Mouse (Mus musculus) limb, embryonic 13.5 days (tissue): ENCODE results near the gene Cacnb2. TPM values are rescaled to one million over a fixed set of nuclear protein-coding genes. Genes with fewer than 3 reads are reported as not detected.

ENCODE experiments used
- ATAC-seq: fragments of 200-750 bp; cut with Nextera tagmentation; 2 replicates; pipeline ENCODE4 v1.8.0; 2017; ENCODE audit warnings: low read depth, moderate number of reproducible peaks, moderate TSS enrichment; ENCODE audit not compliant: low FRiP score
- H3K27ac ChIP-seq: fragments of 300-500 bp; sonication (generic); 2 replicates; pipeline ENCODE4 v1.5.1; 2015; ENCODE audit warnings: inconsistent platforms, mild to moderate bottlenecking, moderate library complexity
- H3K27me3 ChIP-seq: fragments of 300-500 bp; sonication (generic); 2 replicates; pipeline ENCODE4 v1.6.1; 2015; ENCODE audit warnings: mild to moderate bottlenecking, inconsistent platforms
- H3K36me3 ChIP-seq: fragments of 300-500 bp; sonication (generic); 2 replicates; pipeline ENCODE4 v1.6.1; 2015; ENCODE audit warnings: inconsistent platforms, mild to moderate bottlenecking, moderate library complexity
- H3K4me1 ChIP-seq: fragments of 300-500 bp; sonication (generic); 2 replicates; pipeline ENCODE4 v1.6.1; 2015; ENCODE audit warnings: inconsistent platforms
- H3K4me2 ChIP-seq: fragments of 300-500 bp; sonication (generic); replicated peaks from 2 replicates; pipeline ENCODE4 v1.6.1; 2015; ENCODE audit warnings: inconsistent platforms, mild to moderate bottlenecking, moderate library complexity
- H3K4me3 ChIP-seq: fragments of 300-500 bp; sonication (generic); 2 replicates; pipeline ENCODE4 v1.5.1; 2015; ENCODE audit warnings: moderate library complexity, mild to moderate bottlenecking, inconsistent platforms
- H3K9ac ChIP-seq: fragments of 300-500 bp; sonication (generic); 2 replicates; pipeline ENCODE4 v1.6.1; 2015; ENCODE audit warnings: mild to moderate bottlenecking, inconsistent platforms
- H3K9me3 ChIP-seq: fragments of 300-500 bp; sonication (generic); 2 replicates; pipeline ENCODE4 v1.6.1; 2016; ENCODE audit warnings: inconsistent platforms
- WGBS: fragments of 180-500 bp; shearing (Covaris S2); methylation state at CpG from one replicate; pipeline ENCODE4 v1.1.7; 2015; 5-methylcytosine and 5-hydroxymethylcytosine counted together
- polyA plus RNA-seq: library from polyadenylated mRNA; unstranded; fragments of >200 nt; fragmentation: Nextera tagmentation; extraction: Ambion mirVana; gene quantifications from 2 replicates; pipeline ENCODE4 v1.2.1, GENCODE M21; 2015

Gene Cacnb2
- polyA plus RNA-seq, 1 experiment from 2014 or later = 2.3 TPM

DNA sequence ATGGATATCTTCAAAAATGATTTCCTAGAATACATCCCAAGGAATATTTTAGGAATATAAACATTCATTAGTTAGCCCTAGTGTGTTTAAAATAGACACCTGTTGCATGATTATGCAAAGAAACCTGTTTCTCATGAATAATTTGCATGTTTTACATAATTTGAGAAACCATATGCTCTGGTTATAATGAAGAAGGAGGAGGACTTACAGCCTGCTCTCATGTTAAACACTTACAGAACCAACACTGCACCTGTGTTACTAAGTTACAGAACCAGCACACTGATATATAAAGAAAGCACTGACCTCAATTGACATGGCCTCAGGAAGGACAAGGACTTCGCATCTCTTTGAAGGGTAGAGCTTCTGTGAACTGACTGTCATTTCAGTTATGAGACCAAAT lies 244.3 kb downstream of the Cacnb2 start:
- H3K36me3 ChIP-seq = no peaks in the 10 kb centered on the region
- no peak overlapping the region for H3K27ac ChIP-seq
- H3K4me3 ChIP-seq = no peak overlapping the region
- no peaks in the 10 kb centered on the region for H3K27me3 ChIP-seq
- WGBS = 83% methylated on average over 1 of the region's 1 CpGs
- H3K9me3 ChIP-seq = no peaks in the 10 kb centered on the region
- no peaks in the 10 kb centered on the region for H3K4me1 ChIP-seq
- ATAC-seq = no peak
- H3K4me2 ChIP-seq = no peak overlapping the region
- H3K9ac ChIP-seq = no peak overlapping the region

DNA sequence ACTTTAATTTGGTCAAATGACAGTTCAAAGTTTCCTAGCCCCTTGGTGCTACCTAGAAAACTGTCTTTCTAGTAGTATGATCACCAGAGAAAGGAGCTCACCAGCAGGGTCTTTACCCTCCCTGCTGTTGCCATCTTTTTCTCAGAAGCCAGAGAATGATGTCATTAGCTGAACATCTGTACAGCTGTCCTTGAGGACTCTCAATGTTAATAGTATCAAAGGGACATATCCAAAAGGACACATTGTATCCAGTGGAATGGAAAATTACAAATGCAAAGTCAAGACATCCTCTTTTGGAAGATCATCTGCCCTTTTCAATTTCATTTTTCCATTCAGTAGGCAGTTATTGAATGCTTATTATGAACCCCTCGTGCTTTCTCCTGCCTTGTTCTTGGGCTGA lies 247.9 kb downstream of the Cacnb2 start:
- Histone ChIP-seq H3K4me3 (no peak overlapping the region), H3K27me3 (no peaks in the 10 kb centered on the region), H3K4me1 (no peaks in the 10 kb centered on the region), H3K9me3 (no peaks in the 10 kb centered on the region), H3K9ac (no peak overlapping the region), H3K27ac (no peak overlapping the region), H3K36me3 (no peaks in the 10 kb centered on the region), H3K4me2 (no peak overlapping the region)
- 79% methylated on average over 1 of the region's 1 CpGs for WGBS
- ATAC-seq = no peak

DNA sequence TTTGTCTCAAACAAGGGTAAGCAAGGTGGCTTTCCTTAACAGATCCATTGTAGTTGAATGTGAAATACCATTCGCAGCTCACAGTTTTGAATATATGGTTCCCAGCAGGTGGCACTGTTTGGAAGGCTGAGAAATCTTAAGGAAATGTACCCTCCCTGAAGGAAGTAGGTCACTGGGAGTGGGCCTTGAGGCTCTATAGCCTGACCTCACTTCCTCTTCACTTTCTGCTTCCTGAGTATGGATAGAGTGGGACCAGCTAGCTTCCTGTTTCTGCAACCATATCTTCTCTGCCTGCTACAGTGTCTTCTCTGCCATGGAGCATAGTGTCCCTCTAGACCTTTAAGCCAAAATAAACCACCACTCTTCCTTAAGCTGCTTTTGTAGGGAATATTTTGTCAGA lies 248.5 kb downstream of the Cacnb2 start:
- no peak for ATAC-seq
- H3K27ac ChIP-seq = no peak overlapping the region

DNA sequence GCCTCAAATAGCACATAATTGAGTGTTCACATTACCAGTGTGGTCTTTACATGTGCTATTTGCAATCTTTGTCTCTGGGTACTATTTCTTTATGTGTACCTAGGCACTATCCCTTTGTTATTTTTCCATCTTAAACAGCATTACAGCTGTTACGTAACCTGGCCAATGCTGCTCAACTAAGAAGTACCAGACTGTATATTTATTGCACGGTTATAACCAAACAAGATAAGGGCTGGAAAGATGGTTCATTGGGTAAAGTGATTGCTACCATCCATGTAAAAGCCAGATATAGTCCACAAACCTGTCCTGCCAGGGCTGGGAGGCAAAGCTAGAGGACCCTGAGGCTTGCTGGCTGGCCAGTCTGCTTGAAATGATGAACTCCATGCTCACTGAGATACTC lies 251.2 kb downstream of the Cacnb2 start:
- 90% methylated on average over 2 of the region's 2 CpGs for WGBS
- no peaks in the 10 kb centered on the region for H3K9me3 ChIP-seq
- H3K27me3 ChIP-seq = no peaks in the 10 kb centered on the region
- no peak for ATAC-seq
- no peaks in the 10 kb centered on the region for H3K36me3 ChIP-seq
- no peak overlapping the region for H3K4me3 ChIP-seq
- H3K4me1 ChIP-seq = no peaks in the 10 kb centered on the region
- H3K27ac ChIP-seq = no peak overlapping the region
- no peak overlapping the region for H3K9ac ChIP-seq
- H3K4me2 ChIP-seq = no peak overlapping the region

More for the DNA sequence above, 248.5 kb downstream of the Cacnb2 start:
- no peaks in the 10 kb centered on the region for H3K27me3 ChIP-seq
- H3K36me3 ChIP-seq = no peaks in the 10 kb centered on the region
- 67% methylated on average over 1 of the region's 1 CpGs for WGBS
- no peak overlapping the region for H3K4me3 ChIP-seq
- H3K4me1 ChIP-seq = no peaks in the 10 kb centered on the region
- H3K9me3 ChIP-seq = no peaks in the 10 kb centered on the region
- H3K9ac ChIP-seq = no peak overlapping the region
- no peak overlapping the region for H3K4me2 ChIP-seq

- Histone ChIP-seq H3K27me3 (no peaks in the 10 kb centered on the region), H3K36me3 (no peaks in the 10 kb centered on the region), H3K9ac (no peak overlapping the region), H3K4me2 (no peak overlapping the region), H3K27ac (no peak overlapping the region), H3K4me3 (no peak overlapping the region), H3K4me1 (0 out of 2 replicates have a peak, but pooled peaks cover 4% of the 10 kb centered on the region), H3K9me3 (no peaks in the 10 kb centered on the region)
- ATAC-seq = no peak
- 93% methylated on average over 1 of the region's 1 CpGs for WGBS
These were observed 255.4 kb downstream of the Cacnb2 start for GRCm38 (mm10) chr2:14858301-14858700.

- 0 out of 2 replicates have a peak, but pooled peaks cover 4% of the 10 kb centered on the region for H3K4me1 ChIP-seq
- no peak for ATAC-seq
- H3K36me3 ChIP-seq = no peaks in the 10 kb centered on the region
- H3K4me3 ChIP-seq = no peak overlapping the region
- no peak overlapping the region for H3K9ac ChIP-seq
- H3K4me2 ChIP-seq = no peak overlapping the region
- no peak overlapping the region for H3K27ac ChIP-seq
- no peaks in the 10 kb centered on the region for H3K9me3 ChIP-seq
- no peaks in the 10 kb centered on the region for H3K27me3 ChIP-seq
- 60% methylated on average over 3 of the region's 3 CpGs for WGBS
These were observed 257.5 kb downstream of the Cacnb2 start for GRCm38 (mm10) chr2:14860350-14860749.

GRCm38 (mm10) chr2:14861613-14862012 lies 258.7 kb downstream of the Cacnb2 start:
- H3K36me3 ChIP-seq = no peaks in the 10 kb centered on the region
- H3K4me2 ChIP-seq = no peak overlapping the region
- H3K27ac ChIP-seq = no peak overlapping the region
- WGBS = 28% methylated on average over 2 of the region's 2 CpGs
- no peak overlapping the region for H3K9ac ChIP-seq
- ATAC-seq = no peak
- 0 out of 2 replicates have a peak, but pooled peaks cover 4% of the 10 kb centered on the region for H3K4me1 ChIP-seq
- no peaks in the 10 kb centered on the region for H3K27me3 ChIP-seq
- no peak overlapping the region for H3K4me3 ChIP-seq
- H3K9me3 ChIP-seq = no peaks in the 10 kb centered on the region

GRCm38 (mm10) chr2:14862981-14863380 lies 260.1 kb downstream of the Cacnb2 start:
- no peak for ATAC-seq
- Histone ChIP-seq H3K9ac (no peak overlapping the region), H3K27me3 (no peaks in the 10 kb centered on the region), H3K4me3 (no peak overlapping the region), H3K4me1 (0 out of 2 replicates have a peak, but pooled peaks cover 4% of the 10 kb centered on the region), H3K36me3 (no peaks in the 10 kb centered on the region), H3K27ac (no peak overlapping the region), H3K4me2 (no peak overlapping the region), H3K9me3 (no peaks in the 10 kb centered on the region)
- WGBS = 21% methylated on average over 1 of the region's 1 CpGs

- 73% methylated on average over 1 of the region's 1 CpGs for WGBS
- no peak for ATAC-seq
- Histone ChIP-seq H3K4me1 (peaks cover 15% of the 10 kb centered on the region), H3K36me3 (no peaks in the 10 kb centered on the region), H3K9ac (no peak overlapping the region), H3K4me3 (no peak overlapping the region), H3K4me2 (no peak overlapping the region), H3K27ac (no peak overlapping the region), H3K27me3 (no peaks in the 10 kb centered on the region), H3K9me3 (no peaks in the 10 kb centered on the region)
These were observed 270.2 kb downstream of the Cacnb2 start for GRCm38 (mm10) chr2:14873116-14873515.

- Histone ChIP-seq H3K4me1 (peaks cover 15% of the 10 kb centered on the region), H3K9ac (no peak overlapping the region), H3K4me3 (peak overlapping the region; percentile 25), H3K4me2 (peak overlapping the region; percentile 61), H3K36me3 (no peaks in the 10 kb centered on the region), H3K27ac (no peak overlapping the region), H3K9me3 (no peaks in the 10 kb centered on the region), H3K27me3 (no peaks in the 10 kb centered on the region)
- WGBS = 13% methylated on average over 15 of the region's 15 CpGs
- ATAC-seq = peak; percentile 59; the same call in 1 of the 2 replicates
These were observed 270.9 kb downstream of the Cacnb2 start for GRCm38 (mm10) chr2:14873701-14874181.

GRCm38 (mm10) chr2:14874281-14875037 lies 271.6 kb downstream of the Cacnb2 start:
- Histone ChIP-seq H3K4me3 (no peak overlapping the region), H3K36me3 (no peaks in the 10 kb centered on the region), H3K9me3 (no peaks in the 10 kb centered on the region), H3K4me1 (peaks cover 15% of the 10 kb centered on the region), H3K27me3 (no peaks in the 10 kb centered on the region), H3K4me2 (peak overlapping the region; percentile 61), H3K9ac (no peak overlapping the region), H3K27ac (no peak overlapping the region)
- no peak for ATAC-seq
- WGBS = 44% methylated on average over 13 of the region's 13 CpGs

DNA sequence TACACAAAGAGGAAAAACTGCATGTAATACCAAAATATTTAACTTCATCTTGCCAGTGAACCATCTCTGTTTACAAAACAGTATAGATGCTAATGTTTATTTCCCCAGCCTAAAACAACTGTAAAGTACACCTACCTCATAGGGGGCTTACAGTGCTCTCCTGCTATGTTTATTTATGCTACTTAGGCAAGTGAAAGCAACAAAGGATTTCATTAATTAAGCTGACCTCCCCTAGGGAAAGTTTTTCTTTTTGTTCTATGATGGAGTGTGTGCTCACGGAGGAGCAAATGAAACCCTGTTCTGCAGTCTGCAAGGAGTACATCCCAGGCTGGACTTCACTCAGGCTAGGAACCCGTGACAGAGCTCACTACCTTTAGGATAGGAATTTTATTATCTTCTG lies 272.2 kb downstream of the Cacnb2 start:
- no peak overlapping the region for H3K9ac ChIP-seq
- H3K9me3 ChIP-seq = no peaks in the 10 kb centered on the region
- no peak overlapping the region for H3K4me2 ChIP-seq
- H3K27ac ChIP-seq = no peak overlapping the region
- ATAC-seq = no peak
- no peak overlapping the region for H3K4me3 ChIP-seq
- H3K4me1 ChIP-seq = peaks cover 15% of the 10 kb centered on the region
- no peaks in the 10 kb centered on the region for H3K36me3 ChIP-seq
- 52% methylated on average over 2 of the region's 2 CpGs for WGBS
- H3K27me3 ChIP-seq = no peaks in the 10 kb centered on the region

GRCm38 (mm10) chr2:14875616-14876015 lies 272.7 kb downstream of the Cacnb2 start:
- no peaks in the 10 kb centered on the region for H3K36me3 ChIP-seq

More at GRCm38 (mm10) chr2:14875616-14876015, 272.7 kb downstream of the Cacnb2 start:
- H3K9me3 ChIP-seq = no peaks in the 10 kb centered on the region
- no peaks in the 10 kb centered on the region for H3K27me3 ChIP-seq
- peaks cover 15% of the 10 kb centered on the region for H3K4me1 ChIP-seq
- WGBS = 62% methylated on average over 6 of the region's 6 CpGs
- H3K4me3 ChIP-seq = no peak overlapping the region
- no peak for ATAC-seq
- no peak overlapping the region for H3K4me2 ChIP-seq
- no peak overlapping the region for H3K9ac ChIP-seq
- no peak overlapping the region for H3K27ac ChIP-seq
